Mouse (Mus musculus): ENCODE measurements around the gene Xrcc6.

The Xrcc6 gene

DNA sequence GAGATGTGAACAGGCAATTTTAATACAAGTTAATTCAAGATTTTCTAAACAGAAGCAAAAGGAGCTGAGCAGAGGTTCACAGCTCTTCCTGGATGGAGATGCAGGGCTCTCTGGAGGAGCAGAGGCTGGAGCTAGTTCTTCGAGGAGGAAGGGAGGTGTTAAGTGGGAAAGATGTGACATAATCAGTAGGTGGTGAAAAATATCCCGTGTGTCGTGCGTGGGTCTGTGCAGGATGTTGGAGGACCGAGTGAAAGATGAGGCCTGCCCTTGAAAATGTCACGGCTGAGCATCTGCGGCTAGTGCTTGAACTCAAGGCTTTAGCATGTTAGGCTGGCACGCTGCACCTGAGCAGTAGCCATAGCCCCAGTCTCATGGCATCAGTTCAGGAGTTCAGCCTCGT is 98.0 kb downstream of the Xrcc6 start:
- DNase-seq (ENCODE audit: low spot score) = no peak

- DNase-seq (ENCODE audit: low spot score) = no peak
Measured at GRCm38 (mm10) chr15:82086131-82086530, 98.5 kb downstream of the Xrcc6 start.

- DNase-seq (ENCODE audit: low spot score) = no peak
Measured at GRCm38 (mm10) chr15:82087266-82087665, 99.6 kb downstream of the Xrcc6 start.

Data from ovary, postnatal 36 days (tissue).